Mouse (Mus musculus) forebrain, embryonic 16.5 days (tissue): Measurements from ENCODE around the gene Igdcc3. TPM values are rescaled to one million over a fixed set of nuclear protein-coding genes. Genes with fewer than 3 reads are reported as not detected.

ENCODE experiments used
- ATAC-seq: fragments of 200-750 bp; cut with Nextera tagmentation; 2 replicates; pipeline ENCODE4 v1.8.0; 2017; ENCODE audit warnings: mild to moderate bottlenecking, moderate library complexity
- H3K27ac ChIP-seq: fragments of 300-500 bp; sonication (generic); 2 replicates; pipeline ENCODE4 v1.5.1; 2014; ENCODE audit warnings: low read length, control low read depth
- H3K27me3 ChIP-seq: fragments of 300-500 bp; sonication (generic); replicated peaks from 2 replicates; pipeline ENCODE4 v1.6.1; 2014; ENCODE audit warnings: low read length; ENCODE audit not compliant: control insufficient read depth, insufficient read depth
- H3K36me3 ChIP-seq: fragments of 300-500 bp; sonication (generic); 2 replicates; pipeline ENCODE4 v1.6.1; 2014; ENCODE audit not compliant: control insufficient read depth, insufficient read depth
- H3K4me1 ChIP-seq: fragments of 300-500 bp; sonication (generic); replicated peaks from 2 replicates; pipeline ENCODE4 v1.6.1; 2014; ENCODE audit warnings: low read length; ENCODE audit not compliant: control insufficient read depth, insufficient read depth
- H3K4me2 ChIP-seq: fragments of 300-500 bp; sonication (generic); 2 replicates; pipeline ENCODE4 v1.6.1; 2014; ENCODE audit warnings: mild to moderate bottlenecking, low read length, control low read depth
- H3K4me3 ChIP-seq: fragments of 300-500 bp; sonication (generic); replicated peaks from 2 replicates; pipeline ENCODE4 v1.5.1; 2014; ENCODE audit warnings: mild to moderate bottlenecking, low read length, control low read depth
- H3K9ac ChIP-seq: fragments of 300-500 bp; sonication (generic); replicated peaks from 2 replicates; pipeline ENCODE4 v1.6.1; 2014; ENCODE audit warnings: low read depth, low read length, control low read depth
- H3K9me3 ChIP-seq: fragments of 300-500 bp; sonication (generic); 2 replicates; pipeline ENCODE4 v1.6.1; 2016; ENCODE audit warnings: low read length; ENCODE audit not compliant: control insufficient read depth
- WGBS: fragments of 180-500 bp; shearing (Covaris S2); extraction: QIAGEN DNeasy Blood & Tissue Kit; methylation state at CpG from one replicate; pipeline ENCODE4 v1.1.7; 2014; 5-methylcytosine and 5-hydroxymethylcytosine counted together
- polyA plus RNA-seq: library from polyadenylated mRNA; unstranded; fragments of >200 nt; fragmentation: Nextera tagmentation; extraction: Ambion mirVana; gene quantifications from 2 replicates; pipeline ENCODE4 v1.2.1, GENCODE M21; 2015

Gene Igdcc3
- polyA plus RNA-seq, 1 experiment from 2014 or later, result 8.5 TPM

GRCm38 (mm10) chr9:65177497-65177896, 36.5 kb downstream of the Igdcc3 start:
- Histone ChIP-seq H3K4me2 (no peak overlapping the region), H3K4me1 (peaks cover 61% of the 10 kb centered on the region), H3K27me3 (no peaks in the 10 kb centered on the region), H3K36me3 (no peaks in the 10 kb centered on the region; the same call in 1 of the 2 replicates), H3K9ac (no peak overlapping the region), H3K27ac (peak overlapping the region; percentile 34; the same call in 1 of the 2 replicates), H3K4me3 (no peak overlapping the region), H3K9me3 (no peaks in the 10 kb centered on the region)
- ATAC-seq, result no peak
- 62% methylated on average over 3 of the region's 3 CpGs for WGBS

- H3K4me2 ChIP-seq, result no peak overlapping the region; the same call in 1 of the 2 replicates
- H3K9ac ChIP-seq, result peak overlapping the region; percentile 24; the same call in 1 of the 2 replicates
- H3K27ac ChIP-seq, result peak overlapping the region; percentile 70
- peaks cover 61% of the 10 kb centered on the region for H3K4me1 ChIP-seq
- no peaks in the 10 kb centered on the region for H3K27me3 ChIP-seq
- 46% methylated on average over 10 of the region's 10 CpGs for WGBS
- ATAC-seq, result no peak
- H3K9me3 ChIP-seq, result no peaks in the 10 kb centered on the region
- H3K36me3 ChIP-seq, result no peaks in the 10 kb centered on the region; the same call in 1 of the 2 replicates
- H3K4me3 ChIP-seq, result no peak overlapping the region
These were observed 36.9 kb downstream of the Igdcc3 start for GRCm38 (mm10) chr9:65177912-65178311.

- Histone ChIP-seq H3K4me3 (no peak overlapping the region), H3K27ac (peak overlapping the region; percentile 70), H3K4me1 (peaks cover 61% of the 10 kb centered on the region), H3K27me3 (no peaks in the 10 kb centered on the region), H3K36me3 (no peaks in the 10 kb centered on the region; the same call in 1 of the 2 replicates), H3K4me2 (peak overlapping the region; percentile 36), H3K9ac (peak overlapping the region; percentile 24), H3K9me3 (no peaks in the 10 kb centered on the region)
- peak; percentile 72 for ATAC-seq
- 3% methylated on average over 22 of the region's 22 CpGs for WGBS
These were observed 37.6 kb downstream of the Igdcc3 start for GRCm38 (mm10) chr9:65178336-65179213.

- no peak for ATAC-seq
- no peak overlapping the region; the same call in 1 of the 2 replicates for H3K27ac ChIP-seq
- peaks cover 60% of the 10 kb centered on the region for H3K4me1 ChIP-seq
- no peak overlapping the region for H3K4me2 ChIP-seq
- H3K36me3 ChIP-seq, result no peaks in the 10 kb centered on the region; the same call in 1 of the 2 replicates
- WGBS, result 35% methylated on average over 17 of the region's 17 CpGs
- H3K9ac ChIP-seq, result peak overlapping the region; percentile 30
- H3K4me3 ChIP-seq, result no peak overlapping the region
- H3K9me3 ChIP-seq, result no peaks in the 10 kb centered on the region
- no peaks in the 10 kb centered on the region for H3K27me3 ChIP-seq
These were observed 39.0 kb downstream of the Igdcc3 start for GRCm38 (mm10) chr9:65179817-65180624.

- no peak overlapping the region for H3K9ac ChIP-seq
- peak; percentile 74 for ATAC-seq
- H3K27me3 ChIP-seq, result no peaks in the 10 kb centered on the region
- H3K4me1 ChIP-seq, result 0 out of 2 replicates have a peak, but pooled peaks cover 3% of the 10 kb centered on the region
- H3K4me2 ChIP-seq, result no peak overlapping the region
- no peak overlapping the region for H3K4me3 ChIP-seq
- whole genome bisulfite sequencing, result 3% methylated on average over 3 of the region's 3 CpGs
- H3K36me3 ChIP-seq, result no peaks in the 10 kb centered on the region
- H3K9me3 ChIP-seq, result no peaks in the 10 kb centered on the region
- no peak overlapping the region for H3K27ac ChIP-seq
These were observed 47.6 kb downstream of the Igdcc3 start for GRCm38 (mm10) chr9:65188599-65188998.

- ATAC-seq, result no peak
- WGBS, result 53% methylated on average over 7 of the region's 7 CpGs
- H3K4me1 ChIP-seq, result peaks cover 3% of the 10 kb centered on the region; the same call in 1 of the 2 replicates
- H3K27ac ChIP-seq, result no peak overlapping the region
- H3K4me3 ChIP-seq, result no peak overlapping the region
- H3K9ac ChIP-seq, result no peak overlapping the region
- no peaks in the 10 kb centered on the region for H3K36me3 ChIP-seq
- no peaks in the 10 kb centered on the region for H3K9me3 ChIP-seq
- no peak overlapping the region for H3K4me2 ChIP-seq
- H3K27me3 ChIP-seq, result no peaks in the 10 kb centered on the region
These were observed 49.3 kb downstream of the Igdcc3 start for GRCm38 (mm10) chr9:65190306-65190705.

- Histone ChIP-seq H3K4me1 (peaks cover 14% of the 10 kb centered on the region), H3K9ac (no peak overlapping the region), H3K9me3 (no peaks in the 10 kb centered on the region), H3K27me3 (no peaks in the 10 kb centered on the region), H3K27ac (no peak overlapping the region), H3K36me3 (no peaks in the 10 kb centered on the region), H3K4me2 (no peak overlapping the region), H3K4me3 (no peak overlapping the region)
- WGBS, result 31% methylated on average over 2 of the region's 2 CpGs
- ATAC-seq, result no peak
These were observed 50.4 kb downstream of the Igdcc3 start for GRCm38 (mm10) chr9:65191389-65191754.

GRCm38 (mm10) chr9:65191755-65192469, 50.9 kb downstream of the Igdcc3 start:
- H3K9me3 ChIP-seq, result no peaks in the 10 kb centered on the region
- ATAC-seq, result no peak
- no peak overlapping the region for H3K27ac ChIP-seq
- H3K4me1 ChIP-seq, result peaks cover 14% of the 10 kb centered on the region
- H3K36me3 ChIP-seq, result no peaks in the 10 kb centered on the region
- H3K4me2 ChIP-seq, result no peak overlapping the region
- no peak overlapping the region for H3K9ac ChIP-seq
- WGBS, result 18% methylated on average over 8 of the region's 8 CpGs
- H3K27me3 ChIP-seq, result no peaks in the 10 kb centered on the region
- no peak overlapping the region for H3K4me3 ChIP-seq
